Mouse (Mus musculus) ovary, adult 18-20 months (tissue): ENCODE data around the gene Cct4.

Experiments used
- DNase-seq: peaks from one replicate; pipeline ENCODE4 v3.0.0; 2022; ENCODE audit warnings: low spot score, mixed read lengths

Gene Cct4

DNA sequence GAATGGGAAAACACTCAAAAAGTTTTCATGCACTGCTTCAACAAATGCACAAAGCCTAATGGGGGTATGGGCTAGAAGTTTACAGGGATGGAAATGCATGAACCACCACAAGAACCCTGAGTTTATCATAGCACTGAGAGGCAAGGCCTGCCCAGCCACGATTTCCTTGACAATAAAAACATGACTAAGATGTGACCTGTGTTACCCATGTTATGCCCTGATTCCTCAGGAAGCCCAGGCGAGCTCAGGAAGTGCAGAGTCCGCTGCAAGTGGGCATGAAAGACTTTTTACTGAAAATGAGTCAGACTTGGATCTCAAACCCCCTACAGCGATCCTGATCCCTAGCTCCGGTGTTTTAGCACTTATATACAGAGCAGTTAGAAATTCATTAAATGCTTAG is 56.9 kb downstream of the Cct4 start:
- DNase-seq = no peak

- DNase-seq = no peak
These were observed 57.6 kb downstream of the Cct4 start for GRCm38 (mm10) chr11:23047663-23048582.

DNA sequence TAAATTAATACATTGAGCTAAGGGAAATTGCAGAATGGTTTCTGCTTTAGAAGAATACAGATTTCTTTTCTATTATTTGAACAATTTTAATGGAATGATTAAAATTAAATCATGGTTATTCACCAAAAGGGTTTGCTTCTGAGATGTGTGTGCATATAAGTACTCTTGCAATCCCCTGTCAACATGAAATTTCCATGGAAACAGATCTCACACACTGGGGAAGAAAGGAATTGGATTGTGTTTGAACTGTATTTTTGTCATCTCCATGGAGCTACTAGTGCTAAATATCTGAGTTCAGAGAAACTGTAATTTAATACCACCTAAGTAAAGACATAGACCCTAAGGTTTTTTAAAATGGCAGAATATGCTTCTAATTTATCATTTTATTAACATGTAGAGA is 59.3 kb downstream of the Cct4 start:
- DNase-seq = no peak

- no peak for DNase-seq
These were observed 62.0 kb downstream of the Cct4 start for GRCm38 (mm10) chr11:23052353-23052752.
